Mouse (Mus musculus): ENCODE results near the gene Shmt2.

DNA sequence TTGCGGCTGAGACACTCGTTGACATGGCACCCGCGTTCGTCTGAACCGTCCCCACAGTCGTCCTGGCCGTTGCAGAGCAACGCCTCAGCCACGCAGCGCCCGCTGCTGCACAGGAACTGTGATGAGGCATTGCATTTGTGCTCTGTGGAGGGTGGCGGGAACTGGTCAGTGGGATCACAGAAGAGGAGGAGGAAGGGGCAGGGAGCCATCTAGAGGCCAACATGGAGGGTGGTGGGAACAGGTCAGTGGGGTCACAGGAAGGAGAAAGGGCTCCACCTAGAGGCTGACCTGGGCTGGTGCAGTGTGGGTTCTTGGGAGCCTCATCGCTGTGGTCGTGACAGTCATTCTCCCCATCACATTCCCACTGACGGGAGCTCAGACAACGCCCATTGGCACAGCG, 33.5 kb upstream of the Shmt2 start:
- TF ChIP-seq MAX (IDR thresholded peaks at IDR 0.05; ENCODE audit: low read depth) (no peak), POLR2A (IDR thresholded peaks at IDR 0.05; ENCODE audit: insufficient read length, low read depth) (no peak), POLR2AphosphoS2 (IDR thresholded peaks at IDR 0.05; ENCODE audit: insufficient read length, low read depth) (peak; percentile 24), TCF12 (IDR thresholded peaks at IDR 0.05; ENCODE audit: insufficient read depth, poor library complexity, severe bottlenecking) (no peak), E2F4 (IDR thresholded peaks at IDR 0.05; ENCODE audit: insufficient read depth) (no peak)
